Mouse (Mus musculus) frontal cortex, adult (tissue): ENCODE results near the gene Bbc3.
"Not testable (repeated sequence)": the region's sequence is repeated elsewhere in the genome, so short reads cannot be mapped to it uniquely, and the experiment has no call there.

Source experiments
- ATAC-seq: cut with Nextera tagmentation; 2 replicates; pipeline ENCODE4 v1.9.2; 2017; ENCODE audit warnings: mild to moderate bottlenecking, moderate library complexity, mixed read lengths; ENCODE audit not compliant: low TSS enrichment

Gene Bbc3

GRCm38 (mm10) chr7:16294346-16294745 lies 13.8 kb upstream of the Bbc3 start:
- no peak for ATAC-seq

GRCm38 (mm10) chr7:16294837-16295236 lies 13.4 kb upstream of the Bbc3 start:
- ATAC-seq: peak; percentile 58

GRCm38 (mm10) chr7:16295321-16295900 lies 12.8 kb upstream of the Bbc3 start:
- ATAC-seq: peak; percentile 75

GRCm38 (mm10) chr7:16296146-16296545 lies 12.0 kb upstream of the Bbc3 start:
- no peak for ATAC-seq

GRCm38 (mm10) chr7:16296766-16297390 lies 11.3 kb upstream of the Bbc3 start:
- ATAC-seq: peak; percentile 8

- ATAC-seq: no peak
These were observed 10.6 kb upstream of the Bbc3 start for GRCm38 (mm10) chr7:16297616-16298015.

GRCm38 (mm10) chr7:16298927-16299326 lies 9.3 kb upstream of the Bbc3 start:
- ATAC-seq: no peak

GRCm38 (mm10) chr7:16299419-16300035 lies 8.7 kb upstream of the Bbc3 start:
- ATAC-seq: peak; percentile 85

- not testable (repeated sequence) for ATAC-seq
These were observed 1.1 kb upstream of the Bbc3 start for GRCm38 (mm10) chr7:16307141-16307540.

GRCm38 (mm10) chr7:16308555-16309317 lies 543 bp downstream of the Bbc3 start:
- ATAC-seq: no peak; the same call in 1 of the 2 replicates

- peak; percentile 11 for ATAC-seq
These were observed 1.3 kb downstream of the Bbc3 start for GRCm38 (mm10) chr7:16309318-16310019.

- peak; percentile 7; the same call in 1 of the 2 replicates for ATAC-seq
These were observed 1.9 kb downstream of the Bbc3 start for GRCm38 (mm10) chr7:16310020-16310520.

GRCm38 (mm10) chr7:16310521-16311452 lies 2.6 kb downstream of the Bbc3 start:
- no peak for ATAC-seq

GRCm38 (mm10) chr7:16311453-16312004 lies 3.3 kb downstream of the Bbc3 start:
- no peak for ATAC-seq

GRCm38 (mm10) chr7:16312011-16312671 lies 3.9 kb downstream of the Bbc3 start:
- ATAC-seq: no peak

- ATAC-seq: no peak
These were observed 4.6 kb downstream of the Bbc3 start for GRCm38 (mm10) chr7:16312672-16313311.

- ATAC-seq: peak; percentile 41
These were observed 5.5 kb downstream of the Bbc3 start for GRCm38 (mm10) chr7:16313481-16314220.

- peak; percentile 25 for ATAC-seq
These were observed 6.1 kb downstream of the Bbc3 start for GRCm38 (mm10) chr7:16314221-16314775.
